Mouse (Mus musculus) erythroblast, embryonic 14.5 days (primary cell): ENCODE measurements around the gene Diras2. TPM values are rescaled to one million over a fixed set of nuclear protein-coding genes. Genes with fewer than 3 reads are reported as not detected.

ENCODE experiments used
- H3K27me3 ChIP-seq: 2 replicates; pipeline ENCODE4 v1.6.1; 2012; ENCODE audit warnings: inconsistent platforms; ENCODE audit not compliant: control insufficient read depth
- H3K36me3 ChIP-seq: 2 replicates; pipeline ENCODE4 v1.6.1; 2012; ENCODE audit warnings: mild to moderate bottlenecking, inconsistent platforms; ENCODE audit not compliant: control insufficient read depth
- H3K4me1 ChIP-seq: 2 replicates; pipeline ENCODE4 v1.6.1; 2012; ENCODE audit warnings: inconsistent platforms; ENCODE audit not compliant: control insufficient read depth
- H3K4me3 ChIP-seq: replicated peaks from 2 replicates; pipeline ENCODE3; 2012; ENCODE audit warnings: moderate library complexity, mild to moderate bottlenecking, inconsistent platforms
- H3K9me3 ChIP-seq: 2 replicates; pipeline ENCODE4 v1.6.1; 2012; ENCODE audit warnings: low read length, inconsistent platforms, mixed read lengths; ENCODE audit not compliant: control insufficient read depth
- GATA1 ChIP-seq: IDR thresholded peaks from 2 replicates; pipeline ENCODE4 v1.6.1; 2012; ENCODE audit warnings: low read length, inconsistent platforms, mixed read lengths
- TAL1 ChIP-seq: IDR thresholded peaks from 3 replicates; pipeline ENCODE4 v1.6.1; 2012; ENCODE audit warnings: low read length, inconsistent platforms, mixed read lengths
- polyA plus RNA-seq: library from polyadenylated mRNA; stranded (reverse); fragments of >175 nt; gene quantifications from 2 replicates; pipeline ENCODE4 v1.2.3, GENCODE M21; 2012

Diras2 gene
- polyA plus RNA-seq, 1 experiment: not detected

DNA sequence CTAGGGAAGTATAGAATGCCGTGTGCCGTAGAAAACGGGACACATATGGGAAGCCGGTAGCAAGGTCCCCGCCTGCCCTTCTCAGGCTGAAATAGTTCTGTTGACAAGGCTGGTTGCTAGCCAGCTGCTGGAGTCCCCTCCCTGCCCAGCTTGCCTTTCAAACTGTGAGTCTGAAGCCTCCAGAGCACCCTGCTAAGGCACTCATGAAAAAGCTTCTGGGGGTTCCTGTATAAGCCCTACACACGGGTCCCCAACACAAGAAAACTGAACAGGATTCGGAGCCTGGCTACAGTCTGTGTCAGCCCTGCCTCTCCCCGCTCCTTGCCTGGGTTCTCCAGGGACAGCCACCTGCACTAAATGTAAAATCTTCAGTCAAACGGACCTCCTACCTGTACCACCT is 2.3 kb downstream of the Diras2 start:
- Histone ChIP-seq H3K27me3 (peaks cover 19% of the 10 kb centered on the region), H3K4me1 (peaks cover 3% of the 10 kb centered on the region; the same call in 1 of the 2 replicates), H3K9me3 (no peaks in the 10 kb centered on the region), H3K36me3 (no peaks in the 10 kb centered on the region), H3K4me3 (no peak overlapping the region)
- TF ChIP-seq GATA1: no peak
- no peak for TF ChIP-seq TAL1

- Histone ChIP-seq H3K4me1 (peaks cover 3% of the 10 kb centered on the region; the same call in 1 of the 2 replicates), H3K36me3 (no peaks in the 10 kb centered on the region), H3K9me3 (no peaks in the 10 kb centered on the region), H3K27me3 (peaks cover 19% of the 10 kb centered on the region), H3K4me3 (no peak overlapping the region)
- TF ChIP-seq GATA1 (no peak), TAL1 (no peak)
These were observed 2.8 kb downstream of the Diras2 start for GRCm38 (mm10) chr13:52528281-52528680.

DNA sequence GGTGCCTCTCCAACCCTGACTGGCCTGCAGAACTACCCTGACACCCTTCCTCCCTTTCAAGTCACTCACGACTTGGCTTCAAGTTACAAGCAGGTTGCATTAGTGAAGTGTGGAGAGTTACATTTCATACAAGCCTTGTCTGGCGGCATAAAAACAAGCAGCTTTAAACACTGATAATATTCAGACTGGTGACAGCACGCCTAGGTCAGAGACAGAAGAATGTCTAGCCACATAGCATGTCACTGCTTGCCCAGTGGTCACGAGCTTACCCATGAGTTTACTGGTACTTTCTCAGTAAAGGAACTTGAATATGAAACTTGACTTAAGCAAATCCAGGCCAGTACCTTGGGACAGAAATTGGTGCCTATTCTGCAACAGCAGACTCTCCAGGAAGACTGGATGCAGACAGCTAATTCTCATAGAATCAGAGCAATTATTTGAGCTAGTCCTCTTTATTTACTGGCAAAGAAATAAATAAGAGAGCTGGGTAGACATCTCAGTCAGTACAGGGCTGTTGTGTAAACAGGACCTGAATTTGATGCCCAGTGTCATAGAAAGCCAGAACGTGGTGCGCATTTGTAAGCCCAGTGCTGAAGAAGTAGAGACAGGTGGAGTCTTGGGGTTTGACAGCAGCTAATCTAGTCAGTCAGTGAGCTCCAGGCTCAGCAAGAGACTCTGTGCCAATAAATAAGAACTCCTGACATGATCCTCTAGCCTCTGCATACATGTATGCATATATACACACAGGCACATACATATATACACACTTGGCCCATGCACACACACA is 4.6 kb downstream of the Diras2 start:
- TF ChIP-seq GATA1: no peak
- no peak for TF ChIP-seq TAL1
- Histone ChIP-seq H3K4me1 (peaks cover 3% of the 10 kb centered on the region; the same call in 1 of the 2 replicates), H3K4me3 (no peak overlapping the region), H3K36me3 (no peaks in the 10 kb centered on the region), H3K27me3 (peaks cover 19% of the 10 kb centered on the region), H3K9me3 (no peaks in the 10 kb centered on the region)

DNA sequence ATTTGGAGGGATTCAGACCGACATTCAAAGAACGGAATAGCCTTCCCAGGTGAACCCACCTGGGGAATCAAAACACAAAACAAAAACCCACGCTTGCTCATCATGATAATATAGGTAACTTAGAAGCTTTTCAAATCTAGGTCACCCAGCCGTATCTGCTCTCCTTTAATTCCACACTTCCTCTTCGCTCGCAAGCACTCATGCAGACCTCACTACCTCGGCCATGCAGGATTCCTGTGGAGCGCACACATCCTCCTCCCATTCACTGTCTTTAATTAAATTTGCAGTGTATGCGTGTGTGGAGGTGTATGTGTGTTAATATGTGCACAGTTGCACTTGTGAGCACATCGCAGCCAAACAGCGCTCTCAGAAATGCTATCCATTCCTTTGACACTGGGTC is 6.8 kb downstream of the Diras2 start:
- H3K9me3 ChIP-seq: no peaks in the 10 kb centered on the region
- H3K4me1 ChIP-seq: no peaks in the 10 kb centered on the region
- no peaks in the 10 kb centered on the region for H3K36me3 ChIP-seq
- peaks cover 5% of the 10 kb centered on the region; the same call in 1 of the 2 replicates for H3K27me3 ChIP-seq
- no peak overlapping the region for H3K4me3 ChIP-seq
- no peak for TF ChIP-seq TAL1
- TF ChIP-seq GATA1: no peak

DNA sequence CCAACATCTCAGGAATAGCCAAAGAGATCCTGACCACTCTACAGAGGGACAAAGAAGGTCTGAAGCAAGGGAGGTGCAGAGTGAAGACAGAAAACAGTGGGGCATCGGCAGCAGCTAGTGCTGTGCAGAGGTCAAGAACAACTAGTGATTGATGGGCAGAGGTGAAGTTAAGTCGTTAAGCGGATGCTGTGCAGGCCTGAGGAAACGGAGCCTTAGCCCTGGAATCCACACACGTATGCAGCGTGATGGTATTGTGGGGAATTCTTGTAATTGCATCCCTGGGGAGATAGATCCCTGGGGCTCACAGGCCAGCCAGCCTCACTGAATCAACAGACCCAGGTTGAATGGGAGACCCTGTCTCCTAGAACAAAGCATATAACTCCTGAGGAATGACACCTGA is 9.9 kb downstream of the Diras2 start:
- no peak for TF ChIP-seq TAL1
- TF ChIP-seq GATA1: no peak
- no peaks in the 10 kb centered on the region for H3K27me3 ChIP-seq
- H3K4me1 ChIP-seq: no peaks in the 10 kb centered on the region
- H3K9me3 ChIP-seq: no peaks in the 10 kb centered on the region
- no peaks in the 10 kb centered on the region for H3K36me3 ChIP-seq
- no peak overlapping the region for H3K4me3 ChIP-seq

DNA sequence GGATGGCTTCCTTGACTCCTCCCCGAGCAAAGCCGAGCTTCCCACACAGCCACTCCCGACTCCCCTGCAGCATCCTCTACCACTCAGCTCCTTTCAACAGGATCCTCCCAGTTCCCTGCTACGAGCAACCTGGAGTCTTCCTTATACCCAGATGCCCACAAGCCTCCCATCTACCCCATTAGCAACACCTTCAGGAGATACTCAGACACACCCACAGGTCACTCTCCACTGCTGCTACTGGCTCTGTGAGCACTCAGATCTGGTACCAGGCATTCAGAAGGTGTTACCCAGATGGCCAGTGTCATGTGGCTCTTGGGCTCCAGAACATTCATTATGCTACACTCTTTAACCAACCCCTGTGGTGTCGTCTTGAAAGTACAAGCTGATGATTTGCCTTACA is 11.7 kb downstream of the Diras2 start:
- TF ChIP-seq GATA1: no peak
- no peak for TF ChIP-seq TAL1
- Histone ChIP-seq H3K36me3 (no peaks in the 10 kb centered on the region), H3K27me3 (no peaks in the 10 kb centered on the region), H3K4me3 (no peak overlapping the region), H3K9me3 (no peaks in the 10 kb centered on the region), H3K4me1 (no peaks in the 10 kb centered on the region)

- Histone ChIP-seq H3K9me3 (no peaks in the 10 kb centered on the region), H3K4me3 (no peak overlapping the region), H3K4me1 (no peaks in the 10 kb centered on the region), H3K36me3 (no peaks in the 10 kb centered on the region), H3K27me3 (no peaks in the 10 kb centered on the region)
- TF ChIP-seq TAL1 (no peak), GATA1 (no peak)
These were observed 12.7 kb downstream of the Diras2 start for GRCm38 (mm10) chr13:52518377-52518776.

GRCm38 (mm10) chr13:52517021-52517420 is 14.1 kb downstream of the Diras2 start:
- TF ChIP-seq GATA1: no peak
- no peak for TF ChIP-seq TAL1
- Histone ChIP-seq H3K27me3 (no peaks in the 10 kb centered on the region), H3K4me1 (no peaks in the 10 kb centered on the region), H3K9me3 (no peaks in the 10 kb centered on the region), H3K4me3 (no peak overlapping the region), H3K36me3 (no peaks in the 10 kb centered on the region)

DNA sequence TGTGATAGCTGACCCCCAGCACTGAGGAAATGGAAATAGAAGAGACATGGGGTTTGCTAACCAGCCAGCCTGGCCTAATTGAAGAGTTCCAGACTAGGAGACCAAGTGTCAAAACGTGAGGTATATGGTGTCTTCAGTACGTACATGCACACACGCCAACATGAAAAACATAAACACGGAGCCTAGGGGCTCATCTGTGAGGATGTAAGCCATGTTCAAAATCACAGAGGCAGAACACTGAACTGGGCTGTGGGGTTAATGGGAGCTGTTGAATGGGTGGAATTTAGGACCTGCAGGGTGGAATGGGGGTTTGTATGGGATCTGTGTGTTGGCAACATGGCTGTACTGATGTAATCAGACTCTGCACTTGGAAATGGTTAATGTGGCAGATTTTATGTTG is 14.5 kb downstream of the Diras2 start:
- no peak overlapping the region for H3K4me3 ChIP-seq
- H3K36me3 ChIP-seq: no peaks in the 10 kb centered on the region
- H3K27me3 ChIP-seq: no peaks in the 10 kb centered on the region
- TF ChIP-seq TAL1 (no peak), GATA1 (no peak)
- H3K4me1 ChIP-seq: no peaks in the 10 kb centered on the region
- no peaks in the 10 kb centered on the region for H3K9me3 ChIP-seq
